Mouse (Mus musculus): ENCODE measurements around the gene Gm20929.
"Not testable (repeated sequence)": the region's sequence is repeated elsewhere in the genome, so short reads cannot be mapped to it uniquely, and the experiment has no call there.

Gm20929 gene

GRCm38 (mm10) chrY:53843649-53844048 is at the start of gene Gm20929:
Gene Gm20929 (plus strand): TSS chrY:53843949.
- DNase-seq = not testable (repeated sequence)
